Mouse (Mus musculus): Measurements from ENCODE around the gene Rnls.

- TF ChIP-seq POLR2A (IDR thresholded peaks at IDR 0.05; ENCODE audit: extremely low read depth, insufficient read depth, low read length) = no peak
- TF ChIP-seq CTCF (IDR thresholded peaks at IDR 0.05; ENCODE audit: extremely low read depth, insufficient read depth, low read length) = no peak
Measured at GRCm38 (mm10) chr19:33167528-33168264, 224.4 kb downstream of the Rnls start.
